Mouse (Mus musculus) kidney, postnatal 10 days (tissue): ENCODE results near the gene Edem1.
A peak's percentile ranks its signal among the peaks of the same experiment; 100 is the strongest.
"Not testable (repeated sequence)": the region's sequence is repeated elsewhere in the genome, so short reads cannot be mapped to it uniquely, and the experiment has no call there.

ENCODE experiments used
- DNase-seq: peaks from one replicate; pipeline ENCODE4 v3.0.0; 2021; ENCODE audit warnings: mixed read lengths

Gene Edem1

DNA sequence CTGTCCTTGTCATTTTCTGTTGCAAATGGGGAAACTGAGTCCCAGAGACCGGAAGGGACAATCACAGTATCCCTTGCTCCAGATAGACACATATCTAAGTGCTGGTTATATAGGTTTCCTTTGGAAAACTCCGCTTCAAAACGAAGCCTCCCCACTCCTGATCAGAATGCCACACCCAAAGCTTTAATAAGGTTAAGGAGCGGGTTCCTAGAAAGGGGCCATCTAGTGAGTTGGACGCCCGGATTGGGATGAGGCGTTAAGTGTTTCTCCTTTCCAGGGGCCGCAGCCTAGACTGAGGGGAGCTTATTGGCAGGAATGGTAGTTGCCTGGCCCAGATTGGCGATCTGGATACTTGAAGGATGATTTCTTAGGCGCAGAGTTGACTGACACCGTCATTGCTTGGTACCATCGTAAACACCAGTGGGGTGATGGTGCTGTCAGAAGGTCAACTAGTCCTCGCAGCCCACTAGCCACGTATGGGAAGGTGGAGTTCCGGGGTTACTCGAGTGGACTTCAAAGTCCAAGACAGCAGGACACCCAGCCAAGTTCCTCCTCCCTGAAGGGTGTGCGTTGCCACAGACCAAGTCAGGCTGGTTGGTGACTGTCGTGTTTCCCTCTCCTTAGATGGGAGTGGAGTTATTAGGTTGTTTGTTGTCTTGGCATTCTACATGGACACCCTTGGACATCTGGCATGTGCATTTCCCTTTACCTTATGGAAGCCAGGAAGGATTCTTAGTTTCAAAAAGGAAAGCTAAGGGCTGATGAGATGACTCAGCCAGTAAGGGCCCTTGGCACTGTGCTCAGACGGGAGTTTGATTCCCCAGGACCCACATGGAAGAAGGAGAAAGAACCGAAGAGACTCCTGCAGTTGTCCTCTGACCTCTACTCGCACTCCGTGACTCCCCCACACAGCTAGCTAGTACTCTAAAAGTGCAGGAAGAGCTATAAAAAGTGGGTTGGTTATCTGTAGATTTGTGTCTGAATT lies 1.2 kb downstream of the Edem1 start:
- peak; percentile 46 for DNase-seq

DNA sequence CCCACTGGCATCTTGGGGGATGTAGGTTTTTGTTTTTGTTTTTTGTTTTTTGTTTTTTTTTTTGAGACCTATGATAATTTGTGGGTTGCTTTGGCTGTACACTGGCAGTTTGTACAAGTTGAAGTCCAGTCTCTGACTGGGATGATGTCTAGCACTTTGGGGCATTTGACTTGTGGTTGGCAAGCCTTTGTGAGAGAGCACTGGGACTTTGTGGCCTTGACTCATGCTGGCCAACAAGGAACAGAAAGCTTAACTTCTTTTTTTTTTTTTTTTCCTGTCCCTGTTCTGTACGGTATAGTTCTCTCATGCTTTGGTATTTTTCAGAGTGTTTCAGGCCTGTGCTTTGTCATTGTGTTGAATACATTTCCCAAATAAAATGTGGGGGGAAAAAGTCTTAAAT lies 3.7 kb downstream of the Edem1 start:
- no peak for DNase-seq

DNA sequence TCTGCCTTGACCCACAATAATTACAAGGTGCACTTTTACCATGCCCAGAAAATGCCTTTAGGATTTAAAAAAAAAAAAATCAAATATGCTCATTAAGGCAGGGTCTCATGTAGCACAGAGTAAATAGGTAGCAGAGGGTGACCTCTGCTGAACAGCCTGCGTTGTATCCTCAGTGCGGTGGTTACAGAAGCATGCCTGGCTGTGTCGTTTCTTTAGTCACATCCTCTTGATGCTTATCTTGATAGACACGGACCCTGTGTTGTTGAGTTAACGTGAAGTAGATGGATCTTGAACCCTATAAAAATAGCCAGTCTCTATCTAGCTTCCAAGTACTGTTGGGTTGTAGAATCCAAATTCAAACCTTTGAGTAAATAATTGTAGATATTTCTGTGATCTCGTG lies 4.5 kb downstream of the Edem1 start:
- DNase-seq, result no peak

DNA sequence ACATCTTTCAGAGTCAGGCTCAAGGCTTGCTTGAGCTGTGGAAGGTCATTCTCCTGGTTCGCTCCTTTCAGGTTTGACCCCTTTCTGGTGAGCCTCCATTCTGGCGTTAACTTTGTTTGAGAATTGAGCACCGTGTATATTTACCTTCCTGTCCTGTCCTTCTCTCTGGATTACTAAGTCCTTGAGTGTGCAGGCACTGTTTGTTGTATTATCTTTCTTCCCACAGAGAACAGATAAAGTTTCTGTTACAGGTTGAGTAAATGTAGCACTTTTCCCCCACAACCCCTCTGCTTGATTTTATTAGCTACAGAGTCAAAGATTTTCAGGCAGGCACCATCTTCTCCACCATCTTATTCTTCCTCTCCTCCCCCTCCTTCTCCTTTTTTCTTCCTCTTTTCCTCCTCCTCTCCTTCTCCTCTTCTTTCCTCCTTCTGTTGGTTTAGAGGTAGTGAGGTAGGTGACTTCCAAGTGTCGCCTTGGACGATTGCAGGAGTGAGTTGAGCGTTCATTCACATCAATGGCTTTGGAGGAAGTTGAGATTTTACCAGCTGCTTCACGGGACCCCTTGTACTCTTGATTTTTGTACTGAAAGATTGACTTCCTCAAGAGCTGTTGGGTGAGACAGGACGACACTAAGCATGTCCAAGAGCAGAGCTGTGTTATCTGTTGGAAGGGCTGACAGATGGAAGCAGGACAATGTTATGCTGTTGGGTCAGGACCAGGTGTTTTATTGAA lies 5.7 kb downstream of the Edem1 start:
- DNase-seq, result no peak

DNA sequence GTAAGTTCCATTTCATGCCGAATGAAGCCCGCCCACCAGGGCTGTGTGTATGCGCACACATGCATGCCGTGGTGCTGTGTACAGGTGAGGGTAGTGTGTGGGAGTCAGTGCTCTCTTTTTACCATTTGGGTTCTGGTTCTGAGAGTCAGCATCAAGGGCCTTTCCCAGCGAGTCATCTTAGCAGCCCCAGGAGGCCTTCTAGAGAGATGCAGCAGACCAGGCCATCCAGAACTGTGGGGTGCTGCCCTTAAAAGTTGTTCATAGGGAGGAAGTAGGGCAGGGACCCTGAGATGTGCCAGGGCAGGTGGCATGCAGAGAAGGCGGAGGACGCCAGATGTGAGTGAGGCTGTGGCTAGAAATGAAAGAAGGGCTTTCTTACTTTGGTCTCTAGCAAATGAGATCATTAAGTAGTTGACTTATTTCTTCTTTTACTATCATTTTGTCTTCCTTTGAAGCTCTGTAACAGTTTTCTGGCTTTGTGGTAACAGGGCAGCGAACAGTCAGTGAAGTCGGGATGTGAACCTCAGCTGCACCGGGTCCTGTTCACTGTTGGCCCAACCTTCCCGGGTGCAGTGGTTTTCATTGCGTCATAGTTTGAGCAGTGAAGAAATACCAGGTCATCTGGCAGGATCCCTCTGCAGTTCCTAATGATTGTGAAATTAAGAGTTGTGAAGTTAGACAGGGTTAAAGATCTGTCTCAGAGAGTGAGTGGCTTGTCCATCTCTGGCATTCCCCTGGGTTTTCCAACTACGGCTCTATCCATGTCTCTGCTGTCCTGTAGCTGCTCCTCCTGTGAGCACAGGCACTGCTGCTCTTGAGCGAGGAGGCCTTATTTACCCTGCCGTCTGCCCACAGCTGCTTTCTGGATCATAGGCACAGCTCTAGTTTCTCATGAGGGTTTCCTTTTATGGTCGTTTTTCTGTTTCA lies 7.6 kb downstream of the Edem1 start:
- DNase-seq, result no peak

DNA sequence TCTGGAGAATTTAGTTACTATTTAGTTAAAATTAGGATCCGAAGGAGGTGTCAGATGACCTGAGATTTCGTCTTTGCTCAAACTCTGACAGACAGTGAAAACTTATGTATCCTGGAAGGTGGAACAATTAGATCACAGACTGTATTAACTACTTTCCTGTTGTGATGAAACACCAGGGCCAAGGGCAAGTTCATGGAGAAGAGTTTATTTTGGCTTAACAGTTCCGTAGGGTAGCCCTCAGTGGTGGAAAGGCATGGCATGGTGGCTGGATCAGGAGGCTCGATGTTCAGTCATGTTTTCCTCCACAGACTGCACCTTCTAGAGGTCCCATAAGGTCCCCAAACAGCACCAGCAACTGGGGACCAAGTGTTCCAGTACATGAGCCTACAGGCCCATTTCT lies 8.6 kb downstream of the Edem1 start:
- no peak for DNase-seq

DNA sequence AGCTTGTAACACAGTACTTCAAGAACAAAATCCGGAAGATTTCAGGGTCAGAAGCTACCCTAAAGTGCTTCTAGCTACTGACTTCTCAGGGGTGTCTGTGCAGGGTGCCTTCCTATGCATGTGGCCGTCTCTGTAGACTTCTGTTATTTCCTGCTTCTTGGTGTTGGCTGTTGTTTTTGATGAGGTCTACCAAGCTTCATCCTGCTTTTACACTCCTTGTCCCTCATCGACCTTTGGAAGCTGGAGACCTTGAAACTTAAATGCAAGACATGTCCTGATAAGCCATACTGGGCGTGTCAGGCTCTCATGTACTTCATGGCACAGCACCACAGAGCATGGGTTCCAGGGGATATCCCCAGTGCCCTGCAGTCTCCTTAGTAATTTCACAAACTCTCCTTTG lies 9.5 kb downstream of the Edem1 start:
- DNase-seq, result no peak

DNA sequence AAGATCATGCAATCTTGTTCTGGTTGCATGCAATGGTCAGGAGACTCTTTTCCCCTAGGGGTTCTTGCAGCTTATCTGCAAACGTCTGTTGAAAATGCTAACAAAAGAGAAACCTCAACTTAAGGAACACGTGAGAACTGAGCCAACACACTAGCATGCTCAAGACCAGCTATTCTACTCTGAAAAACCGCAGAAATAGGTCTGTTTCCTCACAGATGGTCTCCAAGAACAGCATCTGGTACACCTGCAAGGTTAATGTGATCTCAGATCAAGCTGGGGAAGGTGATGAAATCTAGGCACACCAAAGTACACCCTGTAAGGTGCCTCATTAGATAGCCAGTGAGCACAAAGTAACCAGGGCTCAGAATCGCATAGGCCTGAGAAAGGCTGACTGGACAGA lies 11.0 kb downstream of the Edem1 start:
- no peak for DNase-seq

DNA sequence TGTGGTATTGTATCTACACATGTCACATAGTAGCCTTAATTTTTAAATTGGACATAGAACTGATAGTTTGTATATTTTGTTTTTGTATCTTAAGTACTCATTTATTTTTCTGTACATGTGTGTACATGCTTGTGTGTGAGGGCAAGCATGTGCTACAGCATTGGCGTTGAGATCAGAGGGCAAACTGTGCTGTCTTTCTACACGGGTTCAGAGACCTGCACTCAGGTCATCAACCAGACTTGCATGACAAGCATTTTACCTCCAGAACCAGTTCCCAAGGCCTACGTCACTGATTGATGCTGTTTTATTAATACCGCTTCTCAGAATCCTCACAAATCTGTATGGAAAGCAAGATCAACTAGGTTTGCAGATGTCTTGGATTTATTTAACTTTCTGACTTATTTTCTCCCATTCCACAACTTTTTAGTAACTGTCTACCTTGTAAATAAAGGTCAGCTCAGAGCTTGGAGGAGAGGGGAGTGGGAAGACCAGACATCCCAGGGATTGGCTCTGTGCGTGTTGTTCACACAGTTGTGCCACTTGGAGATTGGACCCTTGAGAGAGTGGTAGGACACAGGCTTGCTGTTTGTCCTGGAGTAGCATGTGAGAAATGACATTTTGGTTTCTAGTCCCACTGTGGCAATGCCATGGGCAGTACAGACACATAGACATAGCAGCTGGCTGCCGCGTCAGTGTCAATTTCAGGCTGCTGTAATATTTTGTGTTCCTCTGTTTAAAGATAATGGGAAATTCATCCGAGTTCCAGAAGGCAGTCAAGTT lies 12.6 kb downstream of the Edem1 start:
- no peak for DNase-seq

DNA sequence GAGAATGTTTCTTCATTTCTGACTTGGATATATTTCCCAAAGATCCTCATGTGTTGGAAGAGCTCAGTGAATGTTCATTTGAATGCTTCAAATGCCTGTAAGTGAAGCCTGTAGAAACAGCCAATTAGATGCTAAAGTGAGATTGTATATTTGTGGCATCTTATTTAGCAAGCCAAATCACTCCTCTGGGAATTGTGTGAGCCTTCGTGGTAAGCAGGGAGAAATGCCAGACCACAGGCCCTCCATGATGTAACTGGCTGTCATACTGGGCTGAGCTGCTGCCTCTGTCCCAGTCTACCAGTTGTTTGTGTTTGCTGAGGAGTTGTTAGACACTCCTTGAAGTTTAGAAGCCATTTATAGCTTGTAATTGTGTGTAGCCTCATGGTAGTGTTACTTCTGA lies 15.2 kb downstream of the Edem1 start:
- no peak for DNase-seq

DNA sequence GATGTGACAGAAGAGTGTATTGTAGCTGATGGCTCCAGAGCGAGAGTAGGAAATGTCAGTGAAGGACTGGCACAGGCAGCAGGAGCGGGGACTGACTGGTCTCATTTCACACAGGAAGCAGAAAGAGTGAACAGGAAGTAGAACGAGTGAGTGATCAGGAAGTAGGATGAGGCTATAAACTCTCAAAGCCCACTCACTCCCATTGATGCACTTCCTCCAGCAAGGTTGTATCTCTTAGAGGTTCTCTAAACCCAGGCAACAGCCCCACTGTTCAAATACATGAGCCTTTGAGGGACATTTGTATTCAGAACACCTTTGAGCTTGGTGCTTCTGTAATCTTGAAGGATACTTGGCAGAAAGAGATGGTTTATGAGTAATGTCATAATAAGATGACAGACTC lies 15.7 kb downstream of the Edem1 start:
- DNase-seq, result no peak

DNA sequence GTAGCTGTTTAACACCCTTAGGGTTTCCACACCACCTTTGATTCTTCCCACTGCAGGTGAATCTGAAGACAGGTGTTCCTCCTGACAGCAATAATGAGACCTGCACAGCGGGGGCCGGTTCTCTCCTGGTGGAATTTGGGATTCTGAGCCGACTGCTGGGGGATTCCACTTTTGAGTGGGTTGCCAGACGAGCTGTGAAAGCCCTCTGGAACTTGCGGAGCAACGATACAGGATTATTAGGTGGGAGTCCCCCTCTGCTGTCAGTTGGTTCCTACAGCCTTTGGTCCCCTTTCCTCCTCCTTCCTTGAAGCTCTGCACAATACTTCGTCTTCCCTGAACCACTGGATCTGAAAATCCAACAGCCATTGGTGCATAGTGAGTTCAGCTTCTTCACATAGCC lies 16.3 kb downstream of the Edem1 start:
- no peak for DNase-seq

DNA sequence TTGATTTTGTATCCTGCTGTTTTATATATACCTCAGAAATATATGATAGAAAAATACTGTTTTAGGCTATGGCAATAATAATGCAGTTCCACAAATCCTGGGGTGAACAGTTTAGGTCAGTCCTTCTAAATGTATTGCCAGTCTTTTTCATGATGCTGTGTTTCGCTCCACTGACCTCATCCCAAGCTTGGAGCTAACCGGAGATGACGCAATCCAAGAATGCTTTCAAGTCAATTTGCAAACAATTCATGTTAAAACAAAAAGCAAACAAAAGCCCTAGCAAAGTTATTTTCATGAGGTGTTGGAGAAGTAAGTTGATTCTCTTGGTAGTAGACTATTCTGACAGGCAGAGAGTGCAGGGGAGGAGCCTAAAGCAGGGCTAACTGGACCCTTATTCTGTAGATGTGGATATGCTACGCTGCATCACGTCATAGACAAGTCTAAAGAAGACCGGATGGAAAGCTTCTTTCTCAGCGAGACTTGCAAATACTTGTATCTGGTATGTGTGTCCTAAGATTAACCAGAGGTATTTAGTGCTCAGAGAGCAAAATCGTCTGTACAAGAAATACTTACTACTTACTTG lies 23.7 kb downstream of the Edem1 start:
- no peak for DNase-seq

DNA sequence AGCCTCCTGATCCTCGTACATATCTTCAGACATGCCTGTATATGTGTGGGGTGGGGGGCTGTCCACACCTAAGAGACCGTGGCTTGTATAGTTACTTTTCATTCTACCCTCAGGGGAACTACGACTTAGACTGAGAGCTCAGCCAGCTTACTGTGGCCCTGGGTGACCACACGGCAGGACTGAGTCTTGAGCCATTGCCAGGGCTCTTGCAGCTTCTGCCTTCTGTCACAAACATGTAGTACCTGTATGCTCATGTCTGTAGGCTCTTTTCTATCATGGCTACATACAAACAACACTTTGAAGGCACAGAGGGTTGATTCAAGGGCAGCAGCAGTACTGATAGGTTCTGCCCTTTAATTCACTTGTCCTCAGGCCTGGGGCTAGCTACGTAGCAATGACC lies 24.5 kb downstream of the Edem1 start:
- no peak for DNase-seq

DNA sequence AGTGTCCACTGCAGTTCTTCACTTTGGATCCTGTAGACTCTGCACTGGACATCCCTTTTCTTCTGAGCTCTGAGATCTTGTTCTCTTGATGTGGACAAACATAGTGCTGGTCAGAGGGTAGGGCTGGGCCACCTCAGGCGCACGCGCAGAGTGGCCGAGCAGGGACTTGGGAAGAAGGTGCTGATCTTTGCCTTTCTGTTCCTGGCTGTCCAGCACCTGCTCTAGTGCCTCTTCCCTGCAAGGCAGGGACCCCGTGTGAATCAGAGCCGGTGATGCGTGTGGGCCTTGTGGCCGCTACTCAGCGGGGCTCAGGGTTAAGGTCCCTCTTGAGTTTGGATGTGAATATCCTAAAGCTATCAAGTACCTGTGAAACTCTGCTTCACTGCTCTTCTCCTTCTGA lies 30.1 kb downstream of the Edem1 start:
- peak; percentile 27 for DNase-seq

DNA sequence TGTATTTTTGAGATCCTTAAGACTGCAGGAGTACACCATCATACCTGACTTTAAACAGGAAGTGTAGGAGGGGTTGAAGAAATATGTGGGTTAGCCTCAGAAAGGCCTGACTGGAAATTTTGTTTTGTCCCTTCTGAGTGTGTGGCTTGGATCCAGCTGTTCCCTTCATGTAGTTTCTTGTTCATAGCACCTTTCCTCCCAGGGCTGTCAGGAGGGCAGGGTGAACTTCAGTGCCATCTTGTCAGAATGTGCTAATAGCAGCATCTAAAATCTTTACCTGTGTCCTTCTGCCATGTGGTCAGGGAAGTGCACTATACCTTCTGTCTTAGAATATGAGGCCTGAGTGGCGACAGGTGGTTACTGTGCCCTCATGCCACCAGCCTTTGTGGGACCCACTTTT lies 32.8 kb downstream of the Edem1 start:
- DNase-seq, result no peak

DNA sequence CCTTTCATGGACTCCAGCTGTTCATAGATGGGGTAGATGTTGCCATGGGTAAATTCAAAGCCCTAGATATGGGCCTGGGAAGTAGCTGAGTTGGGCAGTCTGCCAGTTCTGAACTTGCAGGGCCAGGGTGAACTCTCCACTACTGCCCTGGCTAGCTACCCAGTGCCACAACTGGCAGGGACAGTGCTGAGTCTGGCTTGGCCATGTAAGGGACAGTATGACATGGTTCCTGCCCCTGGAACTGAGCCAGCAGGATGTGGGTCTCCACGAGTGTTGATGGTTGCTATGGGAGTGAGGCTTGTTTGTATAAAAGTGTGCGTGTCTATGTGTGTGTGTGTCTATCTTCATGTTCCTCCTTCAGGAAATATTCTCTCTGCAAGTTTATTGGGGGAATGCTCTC lies 34.1 kb downstream of the Edem1 start:
- peak; percentile 27 for DNase-seq

DNA sequence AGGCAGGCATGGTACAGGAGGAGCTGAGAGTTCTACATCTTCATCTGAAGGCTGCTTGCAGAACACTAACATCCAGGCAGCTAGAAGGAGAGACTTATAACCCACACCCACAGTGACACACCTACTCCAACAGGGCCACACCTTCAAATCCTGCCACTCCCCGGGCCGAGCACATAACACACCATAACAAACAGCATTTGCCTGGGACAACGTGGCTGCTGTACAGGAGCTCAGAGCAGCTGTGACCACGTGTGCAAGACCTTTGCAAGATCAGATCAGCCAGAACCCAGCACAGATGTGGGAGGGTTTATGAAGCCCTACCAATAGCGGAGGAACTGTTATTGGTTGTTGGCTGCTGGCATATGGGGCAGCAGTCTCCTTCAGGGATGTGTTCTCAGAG lies 37.9 kb downstream of the Edem1 start:
- no peak for DNase-seq

DNA sequence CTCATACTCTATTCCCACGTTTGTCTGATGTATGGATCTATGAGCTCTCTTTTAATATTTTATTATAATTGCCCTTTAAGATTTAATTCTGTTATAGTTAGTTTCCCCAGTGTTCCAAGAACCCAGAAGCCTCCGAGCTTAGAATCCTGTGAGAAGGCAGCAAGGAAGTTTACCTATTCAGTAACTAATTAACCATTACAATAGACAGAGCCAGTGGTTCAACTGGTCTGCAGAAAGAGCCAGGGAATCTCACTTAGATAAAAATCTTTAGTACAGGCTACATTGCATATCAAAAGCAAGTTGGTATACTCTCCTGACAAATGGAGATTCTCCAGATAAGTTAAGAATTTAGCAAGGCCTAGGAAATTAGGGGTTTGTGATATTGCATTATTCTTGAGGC lies 40.6 kb downstream of the Edem1 start:
- not testable (repeated sequence) for DNase-seq

DNA sequence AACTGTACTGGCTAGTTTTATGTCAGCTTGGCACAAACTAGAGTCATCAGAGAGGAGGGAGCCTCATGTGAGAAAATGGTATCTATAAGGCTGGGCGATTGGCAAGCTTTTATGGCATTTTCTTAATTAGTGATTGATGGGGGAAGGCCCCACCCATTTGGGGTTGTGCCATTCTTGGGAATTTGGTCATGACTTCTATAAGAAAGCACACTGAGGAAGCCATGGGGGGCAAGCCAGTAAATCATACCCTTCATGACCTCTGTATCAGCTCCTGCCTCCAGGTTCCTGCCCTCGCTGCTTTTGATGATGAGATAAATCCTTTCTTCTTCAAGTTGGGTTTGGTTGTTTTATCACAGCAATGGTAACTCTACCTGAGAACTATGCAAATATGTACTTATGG lies 42.0 kb downstream of the Edem1 start:
- DNase-seq, result no peak

DNA sequence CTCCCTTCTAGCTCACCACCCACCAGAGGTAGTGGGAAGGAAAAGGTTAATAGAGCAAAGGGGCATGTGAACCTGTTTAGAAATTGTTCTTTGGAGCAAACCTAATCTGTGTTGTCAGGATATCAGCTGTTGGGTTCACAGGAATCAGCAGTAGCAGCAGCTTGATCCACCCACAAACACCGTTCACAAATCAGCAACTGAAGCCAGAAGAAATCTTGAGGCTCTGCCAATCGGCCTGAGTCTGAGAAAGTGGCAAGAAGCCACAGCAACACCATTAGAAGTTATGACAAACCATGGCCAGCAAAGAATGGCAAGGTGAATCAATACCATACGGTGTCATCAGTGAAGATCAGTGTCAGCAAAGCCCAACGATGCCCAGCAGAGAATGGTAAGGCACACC lies 42.8 kb downstream of the Edem1 start:
- no peak for DNase-seq

DNA sequence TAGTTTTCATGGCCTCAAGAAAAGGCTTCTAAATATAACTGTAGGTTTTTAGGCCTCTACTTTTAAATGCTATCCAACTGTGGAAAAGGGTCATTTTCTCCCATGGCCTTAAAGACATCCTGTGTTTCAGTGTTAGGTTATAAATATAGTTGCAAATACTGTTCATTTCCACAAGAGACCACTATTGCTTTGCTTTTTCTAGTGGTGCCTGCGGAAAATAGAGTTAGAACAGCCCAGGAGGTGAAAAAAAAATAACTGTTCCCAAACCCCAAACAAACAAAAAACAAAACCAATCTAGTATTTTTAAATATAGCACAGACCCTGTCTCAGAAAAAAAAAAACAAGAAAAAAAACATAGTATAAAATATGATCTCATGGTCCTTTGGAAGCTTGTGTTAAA lies 46.9 kb downstream of the Edem1 start:
- no peak for DNase-seq
